Mouse (Mus musculus): ENCODE results near the gene Sbk2. TPM values are rescaled to one million over a fixed set of nuclear protein-coding genes. Genes with fewer than 3 reads are reported as not detected.

Gene Sbk2
- total and polyA plus RNA-seq, 3 experiments = 0.10 to 0.30 TPM; not detected in 1

GRCm38 (mm10) chr7:4963527-4963926 is 679 bp downstream of the Sbk2 start:
- TF ChIP-seq CHD2 (IDR thresholded peaks at IDR 0.05; ENCODE audit: low read length) (no peak), EP300 (IDR thresholded peaks at IDR 0.05; ENCODE audit: low read length) (no peak), NELFE (IDR thresholded peaks at IDR 0.05; ENCODE audit: low read depth, low read length) (no peak), MXI1 (IDR thresholded peaks at IDR 0.05; ENCODE audit: low read depth, low read length) (no peak), MAZ (IDR thresholded peaks at IDR 0.05; ENCODE audit: low read depth, low read length) (peak; percentile 37; the same call in 1 of the 2 replicates), TBP (conservative IDR thresholded peaks at IDR 0.05; ENCODE audit: low read depth, low read length) (no peak), CTCF (conservative IDR thresholded peaks at IDR 0.05 in 1 of 2, IDR thresholded peaks at IDR 0.05 in 1 of 2; ENCODE audit: low read depth in 2 of 2, low read length in 2 of 2) (peak in 1 of 2 experiments; percentile 27; a peak in 1 of 4 replicates), MYC (IDR thresholded peaks at IDR 0.05; ENCODE audit: low read depth, low read length) (no peak), PAX5 (IDR thresholded peaks at IDR 0.05; ENCODE audit: low read length) (no peak), ELF1 (IDR thresholded peaks at IDR 0.05; ENCODE audit: low read depth, low read length) (no peak), ZMIZ1 (IDR thresholded peaks at IDR 0.05; ENCODE audit: low read depth, low read length) (no peak)
- in situ Hi-C loops (cut with MboI; ENCODE audit: low pct_ligation_motif_present, low pct_unique_long_range_greater_than_20kb, low sequenced_read_pairs) = no loop called here

GRCm38 (mm10) chr7:4957361-4957760 is 6.8 kb downstream of the Sbk2 start:
- no peaks in the 10 kb centered on the region for H3K79me2 ChIP-seq (replicated peaks; ENCODE audit: control insufficient read depth, extremely low read depth, insufficient read depth, poor library complexity, severe bottlenecking)
- H3K4me2 ChIP-seq (ENCODE audit: insufficient read depth, low read depth, poor library complexity, severe bottlenecking) = no peak overlapping the region
- H3K27me3 ChIP-seq (replicated peaks) = peaks cover 1% of the 10 kb centered on the region
- dilution Hi-C loops (cut with MboI; ENCODE audit: extremely low pct_ligation_motif_present, extremely low pct_unique_long_range_greater_than_20kb, low sequenced_read_pairs) (no loop called here), in situ Hi-C loops (cut with MboI; ENCODE audit: low pct_ligation_motif_present, low pct_unique_long_range_greater_than_20kb, low sequenced_read_pairs) (no loop called here)
- no peak overlapping the region for H3K4me3 ChIP-seq (replicated peaks in 1 of 3; ENCODE audit: low read depth in 2 of 3, low read length in 2 of 3, poor library complexity in 1 of 3)
- no peak overlapping the region for H3K9ac ChIP-seq (ENCODE audit: insufficient read depth, low read depth)
- no peak for TF ChIP-seq IRF4 (IDR thresholded peaks at IDR 0.05; ENCODE audit: low read depth, low read length)
- no peak for TF ChIP-seq CTCF (conservative IDR thresholded peaks at IDR 0.05 in 1 of 2, IDR thresholded peaks at IDR 0.05 in 1 of 2; ENCODE audit: low read depth in 2 of 2, low read length in 2 of 2)
- no peak for TF ChIP-seq MAZ (IDR thresholded peaks at IDR 0.05; ENCODE audit: low read depth, low read length)
- no peak for TF ChIP-seq ETS1 (conservative IDR thresholded peaks at IDR 0.05; ENCODE audit: low read depth, low read length)
- TF ChIP-seq ZMIZ1 (IDR thresholded peaks at IDR 0.05; ENCODE audit: low read depth, low read length) = no peak
- TF ChIP-seq MYC (IDR thresholded peaks at IDR 0.05; ENCODE audit: low read depth, low read length) = no peak
- TF ChIP-seq MAX (IDR thresholded peaks at IDR 0.05; ENCODE audit: low read length) = no peak
- no peak for TF ChIP-seq CHD2 (IDR thresholded peaks at IDR 0.05; ENCODE audit: low read length)
- TF ChIP-seq CHD1 (IDR thresholded peaks at IDR 0.05; ENCODE audit: low read depth, low read length) = no peak
- no peak for TF ChIP-seq ZNF384 (IDR thresholded peaks at IDR 0.05; ENCODE audit: low read depth, low read length)
- no peak for TF ChIP-seq ZKSCAN1 (IDR thresholded peaks at IDR 0.05; ENCODE audit: borderline replicate concordance, low read depth, low read length)
- TF ChIP-seq MXI1 (IDR thresholded peaks at IDR 0.05; ENCODE audit: low read depth, low read length) = no peak
- TF ChIP-seq SMC3 (IDR thresholded peaks at IDR 0.05; ENCODE audit: low read depth, low read length) = no peak
- no peak for TF ChIP-seq NELFE (IDR thresholded peaks at IDR 0.05; ENCODE audit: low read depth, low read length)
- H3K4me1 ChIP-seq (ENCODE audit: control insufficient read depth in 1 of 2, insufficient read depth in 2 of 2) = no peaks in the 10 kb centered on the region
- H3K27ac ChIP-seq (ENCODE audit: insufficient read depth, low read depth) = no peak overlapping the region
- H3K36me3 ChIP-seq (replicated peaks in 1 of 2; ENCODE audit: control insufficient read depth in 1 of 2, insufficient read depth in 1 of 2, low read length in 1 of 2) = no peaks in the 10 kb centered on the region
- peaks cover 2% of the 10 kb centered on the region for H3K9me3 ChIP-seq (replicated peaks; ENCODE audit: low read length)
- no peak for DNase-seq (ENCODE audit: extremely low read depth)

More at GRCm38 (mm10) chr7:4963527-4963926, 679 bp downstream of the Sbk2 start:
- Histone ChIP-seq H3K36me3 (replicated peaks in 1 of 2; ENCODE audit: control insufficient read depth in 1 of 2, insufficient read depth in 1 of 2, low read length in 1 of 2) (no peaks in the 10 kb centered on the region), H3K4me1 (ENCODE audit: control insufficient read depth in 1 of 2, insufficient read depth in 2 of 2) (peaks cover 0 to 4% of the 10 kb centered on the region in 2 experiments; a peak in 1 of 4 replicates), H3K27me3 (replicated peaks) (peaks cover 50% of the 10 kb centered on the region), H3K79me2 (replicated peaks; ENCODE audit: control insufficient read depth, extremely low read depth, insufficient read depth, poor library complexity, severe bottlenecking) (no peaks in the 10 kb centered on the region), H3K9me3 (replicated peaks; ENCODE audit: low read length) (no peaks in the 10 kb centered on the region), H3K4me2 (ENCODE audit: insufficient read depth, low read depth, poor library complexity, severe bottlenecking) (no peak overlapping the region), H3K27ac (ENCODE audit: insufficient read depth, low read depth) (no peak overlapping the region), H3K4me3 (replicated peaks in 1 of 3; ENCODE audit: low read depth in 2 of 3, low read length in 2 of 3, poor library complexity in 1 of 3) (no peak overlapping the region), H3K9ac (ENCODE audit: insufficient read depth, low read depth) (no peak overlapping the region)
- dilution Hi-C loops (cut with MboI; ENCODE audit: extremely low pct_ligation_motif_present, extremely low pct_unique_long_range_greater_than_20kb, low sequenced_read_pairs) = no loop called here
- no peak for DNase-seq (ENCODE audit: extremely low read depth)
